Mouse (Mus musculus) heart, postnatal 0 days (tissue): Measurements from ENCODE around the gene Tbl1xr1. TPM values are rescaled to one million over a fixed set of nuclear protein-coding genes. Genes with fewer than 3 reads are reported as not detected.

Source experiments
- ATAC-seq: fragments of 200-750 bp; cut with Nextera tagmentation; 2 replicates; pipeline ENCODE4 v1.8.0; 2017; ENCODE audit warnings: low read depth, moderate number of reproducible peaks, moderate library complexity; ENCODE audit not compliant: insufficient read depth
- DNase-seq: peaks from one replicate; pipeline ENCODE4 v3.0.0-alpha.2; 2016; ENCODE audit warnings: low spot score
- H3K27ac ChIP-seq: fragments of 300-500 bp; sonication (generic); 2 replicates; pipeline ENCODE4 v1.5.1; 2014; ENCODE audit warnings: low read depth, mild to moderate bottlenecking
- H3K27me3 ChIP-seq: fragments of 300-500 bp; sonication (generic); 2 replicates; pipeline ENCODE4 v1.6.1; 2014; ENCODE audit warnings: low read length, mixed read lengths; ENCODE audit not compliant: control insufficient read depth, insufficient read depth
- H3K36me3 ChIP-seq: fragments of 300-500 bp; sonication (generic); replicated peaks from 2 replicates; pipeline ENCODE4 v1.6.1; 2014; ENCODE audit warnings: low read length, mixed read lengths; ENCODE audit not compliant: control insufficient read depth, insufficient read depth
- H3K4me1 ChIP-seq: fragments of 300-500 bp; sonication (generic); 2 replicates; pipeline ENCODE4 v1.6.1; 2014; ENCODE audit warnings: antibody characterized with exemption; ENCODE audit not compliant: control insufficient read depth, insufficient read depth
- H3K4me2 ChIP-seq: fragments of 300-500 bp; sonication (generic); 2 replicates; pipeline ENCODE4 v1.6.1; 2014; ENCODE audit warnings: low read depth, mild to moderate bottlenecking, low read length, moderate library complexity
- H3K4me3 ChIP-seq: fragments of 300-500 bp; sonication (generic); 2 replicates; pipeline ENCODE4 v1.5.1; 2014; ENCODE audit warnings: low read depth, low read length
- H3K9ac ChIP-seq: fragments of 300-500 bp; sonication (generic); replicated peaks from 2 replicates; pipeline ENCODE4 v1.6.1; 2014; ENCODE audit warnings: low read depth, low read length, mixed read lengths
- H3K9me3 ChIP-seq: fragments of 300-500 bp; sonication (generic); replicated peaks from 2 replicates; pipeline ENCODE4 v1.6.1; 2016; ENCODE audit warnings: low read length; ENCODE audit not compliant: control insufficient read depth
- CTCF ChIP-seq: IDR thresholded peaks from 2 replicates; pipeline ENCODE4 v1.5.1; 2016; ENCODE audit warnings: antibody characterized with exemption, control low read depth, low read depth
- EP300 ChIP-seq: IDR thresholded peaks from 2 replicates; pipeline ENCODE4 v1.6.1; 2016; ENCODE audit warnings: antibody characterized with exemption, low read depth
- WGBS: fragments of 180-500 bp; shearing (Covaris S2); extraction: QIAGEN DNeasy Blood & Tissue Kit; methylation state at CpG from one replicate; pipeline ENCODE4 v1.1.7; 2014; 5-methylcytosine and 5-hydroxymethylcytosine counted together
- polyA plus RNA-seq: library from polyadenylated mRNA; unstranded; fragments of >200 nt; fragmentation: Nextera tagmentation; extraction: Ambion mirVana; gene quantifications from 2 replicates; pipeline ENCODE4 v1.2.1, GENCODE M21; 2015
- total RNA-seq: library from RNA; depleted of rRNA; stranded (reverse); fragments of >200 nt; gene quantifications from 2 replicates; pipeline ENCODE4 v1.2.3, GENCODE M21; 2014; ENCODE audit warnings: low replicate concordance

Tbl1xr1 gene
- total and polyA plus RNA-seq, 2 experiments from 2014 or later: 7.7 to 17.2 TPM

GRCm38 (mm10) chr3:22222351-22222750 is 145.9 kb downstream of the Tbl1xr1 start:
- Histone ChIP-seq H3K9me3 (no peaks in the 10 kb centered on the region), H3K27ac (no peak overlapping the region), H3K4me3 (no peak overlapping the region), H3K4me2 (no peak overlapping the region), H3K4me1 (no peaks in the 10 kb centered on the region), H3K9ac (no peak overlapping the region), H3K27me3 (no peaks in the 10 kb centered on the region), H3K36me3 (no peaks in the 10 kb centered on the region)
- ATAC-seq: no peak
- DNase-seq: no peak
- 29% methylated on average over 12 of the region's 12 CpGs for WGBS
- TF ChIP-seq CTCF (no peak), EP300 (no peak)

- no peak overlapping the region for H3K9ac ChIP-seq
- WGBS: 86% methylated on average over 5 of the region's 5 CpGs
- no peak for TF ChIP-seq CTCF
- TF ChIP-seq EP300: no peak
- no peaks in the 10 kb centered on the region for H3K4me1 ChIP-seq
- ATAC-seq (no peak), DNase-seq (no peak)
- H3K36me3 ChIP-seq: no peaks in the 10 kb centered on the region
- no peaks in the 10 kb centered on the region for H3K27me3 ChIP-seq
- H3K27ac ChIP-seq: no peak overlapping the region
- H3K9me3 ChIP-seq: no peaks in the 10 kb centered on the region
- H3K4me3 ChIP-seq: no peak overlapping the region
- no peak overlapping the region for H3K4me2 ChIP-seq
Measured at GRCm38 (mm10) chr3:22223023-22223422, 146.6 kb downstream of the Tbl1xr1 start.

DNA sequence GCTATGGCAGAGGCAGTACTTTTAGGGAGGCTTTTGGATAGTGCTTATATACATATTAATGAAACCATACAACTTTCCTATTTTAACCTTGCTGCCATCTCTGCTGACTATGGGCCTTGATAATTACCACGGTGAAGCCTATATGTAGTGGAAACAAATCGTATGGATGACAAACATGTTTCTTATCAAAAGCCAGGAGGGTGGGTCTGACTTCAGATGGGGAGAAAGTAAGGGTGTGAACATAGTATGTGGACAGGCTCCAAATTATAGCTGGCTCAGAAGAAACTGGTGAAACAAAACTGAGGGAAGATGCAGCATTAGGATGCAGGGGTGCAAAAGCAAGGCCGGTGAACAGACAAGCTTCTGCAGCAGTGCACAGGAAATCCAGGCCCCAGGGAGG is 151.6 kb downstream of the Tbl1xr1 start:
- Histone ChIP-seq H3K9ac (no peak overlapping the region), H3K27me3 (no peaks in the 10 kb centered on the region), H3K4me2 (no peak overlapping the region), H3K4me1 (no peaks in the 10 kb centered on the region), H3K36me3 (no peaks in the 10 kb centered on the region), H3K27ac (no peak overlapping the region), H3K9me3 (no peaks in the 10 kb centered on the region), H3K4me3 (no peak overlapping the region)
- no peak for ATAC-seq
- WGBS: 54% methylated on average over 3 of the region's 3 CpGs
- TF ChIP-seq EP300: no peak
- TF ChIP-seq CTCF: no peak
- no peak for DNase-seq

DNA sequence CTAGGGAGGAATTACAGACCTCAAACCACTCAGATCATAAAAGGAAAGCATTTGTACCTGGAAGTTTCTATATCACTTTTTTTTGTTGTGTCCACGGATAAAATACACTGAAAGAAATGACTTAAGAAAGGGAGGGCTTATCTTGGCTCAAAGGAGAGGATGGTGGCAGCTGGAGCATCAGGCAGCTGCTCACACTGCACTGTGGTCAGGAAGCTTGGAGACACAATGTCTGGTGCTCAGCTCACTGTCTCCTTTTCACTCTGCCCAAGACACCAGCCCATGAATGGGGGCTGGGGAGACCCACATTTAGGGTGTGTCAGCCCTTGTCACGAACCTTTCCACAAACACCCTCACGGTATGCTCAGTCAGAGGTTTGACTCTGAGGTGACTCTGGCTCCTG is 154.2 kb downstream of the Tbl1xr1 start:
- ATAC-seq: no peak
- WGBS: 36% methylated on average over 3 of the region's 3 CpGs
- H3K9me3 ChIP-seq: no peaks in the 10 kb centered on the region

DNA sequence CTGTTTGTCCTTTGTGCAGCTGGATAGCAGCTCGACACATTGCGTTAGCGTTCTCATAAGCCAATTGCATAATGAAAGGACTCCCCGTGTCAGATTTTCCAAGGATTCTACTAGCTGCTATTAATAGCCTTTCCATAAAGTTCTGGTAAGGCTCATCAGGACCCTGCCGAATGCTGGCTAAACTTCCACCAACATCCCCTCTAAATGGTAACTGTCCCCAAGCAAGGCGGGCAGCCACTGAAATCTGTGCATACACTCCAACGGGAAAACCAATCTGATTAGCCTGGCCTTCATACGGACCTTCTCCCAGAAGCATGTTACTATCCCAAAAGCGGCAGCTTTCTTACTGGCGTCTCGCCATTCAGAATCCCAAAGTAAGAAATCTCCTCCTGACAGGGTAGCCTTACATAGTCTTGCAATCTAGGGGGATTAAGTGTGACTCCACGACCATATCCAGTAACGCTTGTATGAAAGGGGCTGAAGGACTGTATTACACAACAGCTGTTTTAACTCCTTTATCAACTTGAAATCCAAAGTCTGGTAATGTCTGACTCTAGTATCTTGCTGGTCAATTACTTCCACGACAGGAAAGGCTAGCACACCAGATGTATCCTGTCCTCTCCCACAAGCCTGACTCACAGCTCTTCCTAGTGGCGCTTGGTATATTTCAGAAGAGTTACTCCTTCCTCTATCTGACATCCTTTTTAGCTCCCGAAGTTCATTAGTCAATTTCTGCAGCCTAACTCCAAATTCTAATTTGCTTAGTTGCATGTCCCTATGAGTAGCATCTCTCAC is 161.9 kb downstream of the Tbl1xr1 start:
- Histone ChIP-seq H3K9ac (no peak overlapping the region), H3K27me3 (no peaks in the 10 kb centered on the region), H3K4me1 (no peaks in the 10 kb centered on the region), H3K9me3 (no peaks in the 10 kb centered on the region), H3K27ac (no peak overlapping the region), H3K4me3 (no peak overlapping the region), H3K36me3 (no peaks in the 10 kb centered on the region), H3K4me2 (no peak overlapping the region)
- no peak for TF ChIP-seq CTCF
- DNase-seq (peak; percentile 12), ATAC-seq (no peak)
- 71% methylated on average over 16 of the region's 16 CpGs for WGBS

More for the DNA sequence above, 154.2 kb downstream of the Tbl1xr1 start:
- Histone ChIP-seq H3K4me2 (no peak overlapping the region), H3K4me3 (no peak overlapping the region), H3K36me3 (no peaks in the 10 kb centered on the region), H3K27ac (no peak overlapping the region), H3K4me1 (no peaks in the 10 kb centered on the region), H3K9ac (no peak overlapping the region), H3K27me3 (no peaks in the 10 kb centered on the region)
- TF ChIP-seq CTCF (no peak), EP300 (no peak)
- DNase-seq: no peak
